Mouse (Mus musculus) cerebral cortex, adult 2 months (tissue): ENCODE data around the gene Pipox.

Experiments used
- WGBS: fragments of 180-500 bp; shearing (Covaris S2); methylation state at CpG from one replicate; pipeline ENCODE4 v1.1.7; 2018; 5-methylcytosine and 5-hydroxymethylcytosine counted together

Pipox gene

DNA sequence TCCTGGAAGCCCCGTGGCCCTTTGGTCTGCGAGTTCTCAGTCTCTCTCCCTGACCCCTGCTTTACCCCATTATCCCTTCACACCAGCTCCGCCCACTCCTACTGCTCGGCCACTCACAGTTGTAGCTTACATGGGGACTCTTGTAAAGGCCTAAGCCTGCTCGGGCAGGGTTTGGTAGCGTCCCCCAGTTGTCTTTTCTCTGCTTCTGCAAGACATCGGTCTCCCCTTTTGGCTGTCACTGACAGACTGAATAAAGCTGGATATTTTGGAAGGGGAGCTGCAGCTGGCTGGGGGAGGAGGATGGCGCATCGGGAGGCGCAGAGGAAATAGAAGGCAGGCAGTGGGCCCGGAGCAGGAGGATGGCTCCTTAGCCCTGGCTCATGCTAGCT is 17.1 kb downstream of the Pipox start:
- WGBS = 31% methylated on average over 11 of the region's 11 CpGs

DNA sequence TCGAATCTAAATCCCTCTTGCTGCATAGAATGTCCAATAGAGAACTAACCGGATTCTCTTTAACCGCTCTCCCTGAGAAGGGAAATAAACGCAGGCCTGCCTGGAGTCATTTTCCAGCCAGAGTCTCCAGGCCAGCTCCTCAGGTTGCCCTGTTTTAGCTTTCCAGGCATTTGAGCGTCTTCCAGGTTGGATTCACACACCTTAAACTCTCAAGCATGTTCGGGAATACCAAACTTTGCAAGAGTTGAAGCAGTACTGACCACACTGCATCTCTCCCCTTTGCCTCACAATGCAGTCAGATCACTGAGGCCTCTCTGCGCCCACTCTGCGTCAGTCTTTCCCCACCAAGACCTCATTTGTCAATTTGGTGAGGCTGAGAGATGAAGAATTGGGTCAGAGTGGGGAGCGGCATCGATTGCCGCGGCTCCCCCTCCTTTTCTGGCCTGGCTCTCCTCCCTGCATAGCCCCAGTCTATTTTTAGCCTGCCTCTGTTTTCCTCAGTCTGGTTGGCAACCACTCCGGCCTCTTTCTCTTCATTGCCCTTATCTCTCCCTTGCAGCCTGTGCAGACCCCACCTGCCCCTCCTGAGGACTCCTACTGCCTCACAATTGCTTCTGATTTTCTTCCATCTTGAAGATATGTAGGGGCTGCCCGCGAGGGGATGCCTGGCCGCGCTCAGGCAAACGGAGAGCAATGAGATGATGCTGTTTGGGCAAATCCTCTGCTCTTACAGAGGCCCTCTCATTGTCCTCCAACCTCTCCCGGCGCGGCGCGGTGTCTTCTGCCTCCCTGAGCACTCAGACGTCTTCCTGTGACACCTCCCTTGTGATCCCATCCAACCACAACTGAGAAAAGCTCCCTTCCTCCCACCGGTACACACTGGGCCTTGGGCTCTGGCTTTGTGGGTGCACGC is 17.8 kb downstream of the Pipox start:
- WGBS = 30% methylated on average over 26 of the region's 26 CpGs

DNA sequence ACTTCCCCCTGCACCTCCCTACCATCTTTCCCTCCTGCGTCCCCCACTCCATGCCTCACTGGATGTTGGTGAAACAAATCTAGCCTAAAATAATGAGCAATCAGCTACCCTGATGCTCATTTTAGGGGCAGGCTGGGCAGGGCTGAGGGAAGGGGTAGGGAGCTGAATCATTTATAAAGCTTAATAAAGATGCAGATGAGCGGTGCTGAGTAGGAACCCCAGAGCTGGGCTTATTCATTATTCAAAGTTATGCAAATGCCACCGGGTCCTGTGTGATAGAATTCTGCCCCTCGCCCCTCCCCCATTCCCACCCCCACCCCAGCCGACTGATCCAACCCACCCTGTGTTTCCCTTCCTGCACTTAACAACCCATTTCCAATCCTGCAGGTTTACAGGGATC is 18.6 kb downstream of the Pipox start:
- 40% methylated on average over 5 of the region's 5 CpGs for WGBS

GRCm38 (mm10) chr11:77874685-77875231 is 19.1 kb downstream of the Pipox start:
- WGBS = 52% methylated on average over 6 of the region's 6 CpGs

GRCm38 (mm10) chr11:77873116-77873515 is 20.8 kb downstream of the Pipox start:
- 44% methylated on average over 3 of the region's 3 CpGs for WGBS

GRCm38 (mm10) chr11:77872685-77873084 is 21.2 kb downstream of the Pipox start:
- WGBS = 18% methylated on average over 7 of the region's 7 CpGs

DNA sequence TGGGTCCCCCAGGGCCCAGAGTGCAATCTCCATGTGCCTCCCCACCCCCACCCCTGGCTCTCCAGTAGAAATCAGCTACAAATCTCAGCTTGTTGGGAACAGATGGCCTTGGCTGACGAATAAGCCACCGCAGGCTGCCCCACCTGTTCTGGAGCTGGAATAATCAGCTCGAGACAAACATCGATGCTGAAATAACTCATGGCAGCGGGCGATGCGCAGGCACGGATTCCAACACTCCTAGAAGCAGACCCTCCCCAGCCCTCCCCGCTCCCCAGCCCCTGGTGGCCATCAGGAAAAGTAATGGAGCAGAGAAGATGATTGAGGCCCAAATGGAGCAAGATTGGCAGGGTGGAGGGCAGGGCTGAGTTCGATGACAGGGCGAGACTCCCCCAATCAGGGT is 21.7 kb downstream of the Pipox start:
- WGBS = 7% methylated on average over 11 of the region's 11 CpGs

- WGBS = 14% methylated on average over 4 of the region's 4 CpGs
Observed at GRCm38 (mm10) chr11:77871436-77871835, 22.5 kb downstream of the Pipox start.

DNA sequence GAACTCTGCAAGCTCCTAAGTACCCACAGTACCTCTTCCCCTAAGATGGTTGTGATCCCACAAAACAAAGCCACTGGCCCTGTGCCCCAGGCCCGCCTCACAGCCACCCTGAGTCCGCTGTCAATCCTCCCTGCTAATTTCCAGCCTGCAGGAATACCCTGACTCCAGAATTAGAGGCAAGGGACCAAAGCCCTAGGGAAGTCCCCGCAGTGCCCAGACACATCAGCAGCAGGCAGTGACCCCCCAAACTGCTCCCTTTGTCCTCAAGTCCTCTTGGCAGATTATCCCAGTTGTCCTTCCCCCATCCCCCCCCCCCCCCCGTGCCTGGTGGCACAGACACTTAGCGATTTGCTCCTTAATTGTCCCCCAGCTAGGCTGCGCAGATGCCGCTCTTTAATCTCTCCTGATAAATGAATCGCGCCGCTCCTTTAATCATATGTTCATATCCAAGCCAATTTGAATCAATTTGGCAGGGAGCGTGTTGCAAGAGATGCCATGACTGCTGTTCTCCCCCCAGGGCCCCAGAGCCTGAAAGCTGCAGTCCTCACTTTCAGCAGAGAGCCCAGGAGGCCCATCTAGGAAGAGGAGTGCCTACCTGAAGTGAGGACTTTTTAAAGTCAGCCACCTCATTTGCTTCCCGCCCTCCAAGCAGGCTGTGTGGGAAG is 26.3 kb downstream of the Pipox start:
- WGBS = 27% methylated on average over 12 of the region's 12 CpGs

DNA sequence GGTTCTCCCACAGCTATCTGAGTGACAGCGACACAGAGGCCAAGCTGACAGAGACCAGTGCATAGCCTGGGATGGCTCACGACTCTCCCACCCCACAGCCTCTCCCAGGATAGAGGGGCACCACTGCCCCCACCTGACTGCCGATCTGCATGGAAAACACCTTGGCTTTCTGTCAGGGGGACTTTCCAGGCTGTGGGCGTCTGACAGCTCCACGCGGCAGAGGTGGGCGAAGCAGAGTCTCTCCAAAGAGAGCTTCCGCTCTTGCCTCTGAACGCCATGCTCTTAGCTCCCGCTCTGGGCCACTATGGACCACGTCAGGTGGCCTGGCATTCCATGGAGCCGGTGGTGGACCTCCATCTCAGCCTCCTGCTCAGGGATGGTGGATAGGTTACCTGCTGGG is 29.1 kb downstream of the Pipox start:
- WGBS = 54% methylated on average over 12 of the region's 12 CpGs

DNA sequence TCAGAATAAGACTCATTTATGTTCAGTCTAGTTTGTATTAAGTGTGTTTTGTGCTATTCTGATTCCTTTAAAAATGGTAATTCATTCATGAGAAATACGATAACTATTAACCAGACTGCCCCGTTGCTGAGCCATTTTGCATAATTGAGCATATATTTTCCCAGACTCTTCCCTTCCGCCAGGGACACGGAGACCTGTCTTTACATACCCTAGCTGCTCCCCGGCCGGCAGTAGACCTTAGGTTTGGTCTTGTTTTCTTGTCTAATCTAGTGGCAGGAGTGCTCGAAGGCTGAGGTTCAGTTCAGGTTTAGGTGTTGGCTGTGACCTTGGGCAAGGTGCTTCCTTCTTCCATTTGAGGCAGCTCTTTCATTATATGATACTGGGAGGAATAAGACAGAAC is 31.0 kb downstream of the Pipox start:
- WGBS = 84% methylated on average over 7 of the region's 7 CpGs

DNA sequence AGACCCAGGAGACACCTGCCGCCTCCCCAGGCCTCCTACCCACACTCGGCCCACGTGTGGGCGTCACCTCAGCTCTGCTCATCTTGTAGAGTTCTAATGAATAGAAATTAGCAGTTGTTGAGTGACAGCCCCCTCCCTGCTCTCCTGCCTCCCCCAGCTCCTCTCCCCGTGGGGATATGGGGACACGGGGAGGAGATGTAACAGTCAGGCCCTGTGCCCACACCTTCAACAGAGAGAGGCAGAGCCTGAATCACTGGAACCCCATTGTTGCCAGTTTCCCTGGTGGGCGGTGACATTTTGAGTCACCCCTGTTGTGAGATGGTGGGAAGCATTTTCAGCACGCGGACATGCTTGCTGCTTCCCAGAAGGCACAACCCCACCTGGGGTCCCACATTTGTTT is 32.9 kb downstream of the Pipox start:
- 47% methylated on average over 9 of the region's 9 CpGs for WGBS

DNA sequence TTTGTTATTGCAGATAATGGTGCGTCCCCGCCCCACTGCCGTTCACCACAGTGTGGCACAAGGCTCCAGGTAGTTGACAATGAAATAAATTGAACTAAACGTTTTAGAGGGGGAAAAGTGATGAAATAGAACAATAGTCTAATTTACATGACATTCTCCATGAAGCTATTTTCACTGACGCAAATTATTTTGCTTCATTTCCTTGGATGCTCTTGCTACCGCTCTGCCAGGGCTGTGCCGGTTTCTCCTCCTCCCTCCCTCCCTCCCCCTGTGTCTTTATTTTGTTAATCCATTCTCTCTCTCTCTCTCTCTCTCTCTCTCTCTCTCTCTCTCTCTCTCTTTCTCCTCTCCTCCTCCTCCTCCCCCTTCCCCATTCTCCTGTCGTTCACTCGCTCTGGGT is 35.3 kb downstream of the Pipox start:
- 49% methylated on average over 9 of the region's 9 CpGs for WGBS

GRCm38 (mm10) chr11:77857089-77857488 is 36.8 kb downstream of the Pipox start:
- whole genome bisulfite sequencing = 58% methylated on average over 6 of the region's 6 CpGs

GRCm38 (mm10) chr11:77855396-77855795 is 38.5 kb downstream of the Pipox start:
- 74% methylated on average over 15 of the region's 15 CpGs for WGBS

GRCm38 (mm10) chr11:77854641-77855040 is 39.3 kb downstream of the Pipox start:
- 32% methylated on average over 3 of the region's 3 CpGs for WGBS

- WGBS = 87% methylated on average over 17 of the region's 17 CpGs
Observed at GRCm38 (mm10) chr11:77852941-77853668, 40.8 kb downstream of the Pipox start.

- 42% methylated on average over 3 of the region's 3 CpGs for WGBS
Observed at GRCm38 (mm10) chr11:77852195-77852594, 41.7 kb downstream of the Pipox start.

DNA sequence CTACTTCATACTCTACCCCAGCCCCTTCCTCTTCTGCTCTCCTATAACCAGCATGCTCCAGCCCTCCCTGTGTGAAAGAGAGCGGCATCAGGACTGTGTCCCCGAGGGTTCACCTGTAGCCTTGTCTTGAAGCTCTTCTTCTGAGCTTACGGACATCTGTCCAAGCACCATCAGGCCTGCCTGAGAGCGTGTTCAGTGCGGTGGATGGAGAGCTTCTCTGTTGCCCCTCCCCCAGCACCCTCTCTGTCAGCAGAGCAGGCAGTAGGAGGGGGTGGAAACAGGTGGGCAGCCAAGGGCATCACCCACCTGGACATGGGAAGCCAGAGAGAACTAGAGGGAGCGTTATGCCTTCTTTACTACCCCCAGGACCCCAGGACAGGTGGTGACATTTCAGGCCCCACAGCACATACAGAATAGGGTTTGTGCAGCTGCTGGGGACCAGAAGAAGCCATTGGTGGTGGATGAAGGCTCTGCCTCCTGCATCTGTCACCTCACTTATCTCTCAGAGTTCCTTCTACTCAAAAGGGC is 42.3 kb downstream of the Pipox start:
- WGBS = 50% methylated on average over 6 of the region's 6 CpGs

DNA sequence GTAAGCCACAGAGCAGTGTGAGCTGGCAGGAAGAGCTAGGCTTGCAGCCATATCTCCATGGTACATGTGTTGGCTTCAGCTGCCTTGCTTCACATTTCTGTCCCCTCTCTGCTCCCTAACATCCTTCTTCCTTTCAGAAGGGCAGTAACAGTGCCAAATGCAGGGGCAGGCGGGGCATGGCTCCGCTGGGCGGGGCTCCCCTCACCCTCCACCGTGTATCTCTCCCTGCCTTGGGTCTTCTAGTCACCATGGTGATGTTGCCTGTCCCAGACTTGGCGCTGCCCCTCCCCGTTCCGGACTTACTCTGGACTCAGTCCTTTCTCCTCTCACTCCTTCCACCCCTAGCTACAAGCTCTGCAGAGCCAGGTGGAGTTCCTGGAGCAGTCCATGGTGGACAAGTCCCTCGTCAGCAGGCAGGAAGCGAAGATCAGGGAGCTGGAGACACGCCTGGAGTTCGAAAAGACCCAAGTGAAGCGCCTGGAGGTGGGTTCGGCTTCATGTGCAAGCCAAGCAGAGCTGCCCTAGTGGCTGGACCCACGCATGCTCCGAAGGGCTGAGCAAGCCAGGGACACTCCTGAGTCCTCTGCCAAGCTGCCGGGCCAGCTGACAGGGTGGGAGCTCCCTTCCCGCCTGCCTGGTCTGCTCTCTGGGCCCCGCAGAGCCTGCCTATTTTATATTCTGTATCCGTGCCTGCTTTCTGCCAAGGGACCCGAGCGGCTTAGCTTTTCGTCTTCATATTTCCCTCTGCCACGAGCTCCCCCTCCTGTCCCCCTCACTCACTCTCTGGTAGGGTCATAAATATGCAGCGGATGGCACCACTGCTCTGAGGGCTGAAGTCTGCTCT is 43.3 kb downstream of the Pipox start:
- WGBS = 28% methylated on average over 24 of the region's 24 CpGs

DNA sequence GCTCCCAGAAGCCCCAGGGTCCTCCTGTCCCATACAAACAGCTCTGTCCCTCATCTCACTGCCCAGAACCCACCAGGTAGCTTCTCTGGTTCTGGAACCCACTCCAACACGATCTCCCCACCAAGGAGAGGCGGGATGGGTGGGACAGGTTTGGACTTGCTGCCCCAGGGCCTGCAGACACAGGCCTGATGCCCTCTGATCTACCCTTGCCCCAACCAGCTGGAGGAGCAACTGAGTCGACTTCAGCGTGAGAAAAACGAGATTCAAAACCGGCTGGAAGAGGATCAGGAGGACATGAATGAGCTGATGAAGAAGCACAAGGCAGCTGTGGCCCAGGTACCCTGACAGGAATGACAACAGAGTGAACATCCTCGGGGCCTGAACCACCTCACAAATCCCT is 44.7 kb downstream of the Pipox start:
- 56% methylated on average over 7 of the region's 7 CpGs for WGBS
